In genomic region chr6:88443446-88443845, GRCm38 (mm10) we compare ENCODE assay signal across 16 mouse cellular contexts. TPM values are rescaled to one million over a fixed set of nuclear protein-coding genes. Genes with fewer than 3 reads are reported as not detected.
DNase-seq lines count a peak whose midpoint lies in the region; ATAC-seq lines count a peak whose summit lies in the region.
"Had no signal": no experiment of that assay in that cellular context is flagged by ENCODE, and none has a peak within 500 bp of the region (broad histone marks: within the 10 kb centered on the region; RNA-seq: fewer than 3 reads in every experiment).

No protein-coding gene starts in this region.

- H3K9ac ChIP-seq in embryonic facial prominence, embryonic 13.5 days = peak overlapping the region; percentile 32; the same call in 1 of the 2 replicates
- H3K9ac ChIP-seq: forebrain, embryonic 13.5 days; heart, embryonic 15.5 days; liver, embryonic 15.5 days; midbrain, embryonic 12.5 days had no signal

- H3K27me3 ChIP-seq in embryonic facial prominence, embryonic 13.5 days = no peaks in the 10 kb centered on the region
- peaks cover 14% of the 10 kb centered on the region for H3K27me3 ChIP-seq in embryonic facial prominence, embryonic 10.5 days (replicated peaks; ENCODE audit: low read depth, poor library complexity, severe bottlenecking)
- H3K27me3 ChIP-seq: forebrain, embryonic 13.5 days; heart, embryonic 15.5 days; liver, embryonic 15.5 days; Patski had no signal

- WGBS in embryonic facial prominence, embryonic 13.5 days = 80% methylated on average over 3 of the region's 3 CpGs
- 87% methylated on average over 3 of the region's 3 CpGs for WGBS in embryonic facial prominence, embryonic 10.5 days

- H3K4me1 ChIP-seq in embryonic facial prominence, embryonic 13.5 days = peaks cover 37% of the 10 kb centered on the region
- peaks cover 44% of the 10 kb centered on the region for H3K4me1 ChIP-seq in embryonic facial prominence, embryonic 10.5 days

- no peak overlapping the region for H3K4me3 ChIP-seq in embryonic facial prominence, embryonic 13.5 days
- H3K4me3 ChIP-seq in embryonic facial prominence, embryonic 10.5 days = no peak overlapping the region
- H3K4me3 ChIP-seq: forebrain, embryonic 13.5 days; heart, embryonic 15.5 days; liver, embryonic 15.5 days; midbrain, embryonic 12.5 days had no signal

- no peaks in the 10 kb centered on the region for H3K9me3 ChIP-seq in embryonic facial prominence, embryonic 13.5 days
- H3K9me3 ChIP-seq in embryonic facial prominence, embryonic 10.5 days = no peaks in the 10 kb centered on the region
- H3K9me3 ChIP-seq: forebrain, embryonic 13.5 days; heart, embryonic 15.5 days; liver, embryonic 15.5 days; midbrain, embryonic 12.5 days had no signal

- no peak for DNase-seq in embryonic facial prominence, embryonic 10.5 days (ENCODE audit: low spot score)
- DNase-seq in left cerebral cortex, postnatal 4 days = peak; percentile 23
- DNase-seq in left cerebral cortex, postnatal 14 days (ENCODE audit: low spot score in 2 of 2) = no peak
- DNase-seq in retina, postnatal 1 day = peak; percentile 33
- no peak for DNase-seq in retina, embryonic 14.5 days (ENCODE audit: low spot score)
- no peak for DNase-seq in adrenal gland, postnatal 25 days
- DNase-seq: cerebellum, adult 11 months; cerebellum, postnatal 25 days; right cerebral cortex, postnatal 4 days had no signal

- intact Hi-C loops in left cerebral cortex, postnatal 4 days (cut with DNase I) = no loop called here
- intact Hi-C loops in left cerebral cortex, postnatal 14 days (cut with DNase I) = no loop called here

- no peak overlapping the region for H3K27ac ChIP-seq in embryonic facial prominence, embryonic 13.5 days
- no peak overlapping the region for H3K27ac ChIP-seq in embryonic facial prominence, embryonic 10.5 days (replicated peaks)
- H3K27ac ChIP-seq: forebrain, embryonic 13.5 days; heart, embryonic 15.5 days; midbrain, embryonic 12.5 days had no signal

- H3K4me2 ChIP-seq in embryonic facial prominence, embryonic 13.5 days = no peak overlapping the region
- H3K4me2 ChIP-seq: forebrain, embryonic 13.5 days; heart, embryonic 15.5 days; liver, embryonic 15.5 days; midbrain, embryonic 12.5 days had no signal

- H3K36me3 ChIP-seq in embryonic facial prominence, embryonic 13.5 days = no peaks in the 10 kb centered on the region
- no peaks in the 10 kb centered on the region for H3K36me3 ChIP-seq in embryonic facial prominence, embryonic 10.5 days (replicated peaks)
- H3K36me3 ChIP-seq: heart, embryonic 15.5 days; liver, embryonic 15.5 days; midbrain, embryonic 12.5 days had no signal

- no peak for ATAC-seq in embryonic facial prominence, embryonic 13.5 days (ENCODE audit: insufficient number of reproducible peaks, insufficient read depth, low FRiP score, low TSS enrichment, low read depth)
- ATAC-seq: forebrain, embryonic 13.5 days; hindbrain, embryonic 16.5 days; Patski had no signal

RNA-seq across cellular contexts. Expression of gene Eefsec, which starts 2.9 kb away (rescaled TPM):
- polyA plus RNA-seq in embryonic facial prominence, embryonic 13.5 days (2015; fragmentation: Nextera tagmentation; extraction: Ambion mirVana) = 45.7 and 46.9 TPM in 2 replicates
- 44.6 and 45.0 TPM in 2 replicates for polyA plus RNA-seq in embryonic facial prominence, embryonic 10.5 days (2016; fragmentation: Nextera tagmentation; extraction: Ambion mirVana)
- total RNA-seq in left cerebral cortex, postnatal 4 days (2021) = 10 to 100 TPM; 23.3 to 24.0 TPM
- 10 to 100 TPM; 19.4 to 20.8 TPM for total RNA-seq in left cerebral cortex, postnatal 14 days (2021)
- total RNA-seq in adrenal gland, postnatal 25 days (2021) = 14.2 and 16.6 TPM in 2 replicates

RNA-seq across cellular contexts. Expression of gene Ruvbl1, which starts 21.8 kb away (rescaled TPM):
- polyA plus RNA-seq in embryonic facial prominence, embryonic 13.5 days (2015; fragmentation: Nextera tagmentation; extraction: Ambion mirVana) = 148 and 158 TPM in 2 replicates
- 215 and 227 TPM in 2 replicates for polyA plus RNA-seq in embryonic facial prominence, embryonic 10.5 days (2016; fragmentation: Nextera tagmentation; extraction: Ambion mirVana)
- total RNA-seq in left cerebral cortex, postnatal 4 days (2021) = 10 to 100 TPM; 41.2 to 46.3 TPM
- 10 to 100 TPM; 36.2 to 37.1 TPM for total RNA-seq in left cerebral cortex, postnatal 14 days (2021)
- total RNA-seq in adrenal gland, postnatal 25 days (2021) = 24.9 and 33.9 TPM in 2 replicates

Comparison
In these comparisons a context has a peak if more than half of its experiments do, and no peak if none do; other contexts are left out.
1. DNase-seq: peak in left cerebral cortex, postnatal 4 days (single experiment) and retina, postnatal 1 day (single experiment); none in embryonic facial prominence, embryonic 10.5 days (single experiment), left cerebral cortex, postnatal 14 days (0 of 2), retina, embryonic 14.5 days (single experiment) and adrenal gland, postnatal 25 days (single experiment).